Mouse (Mus musculus) limb, embryonic 14.5 days (tissue): ENCODE data around the gene Rbm3. TPM values are rescaled to one million over a fixed set of nuclear protein-coding genes. Genes with fewer than 3 reads are reported as not detected.

Source experiments
- ATAC-seq: fragments of 200-750 bp; cut with Nextera tagmentation; 2 replicates; pipeline ENCODE4 v1.8.0; 2017; ENCODE audit warnings: low read depth, moderate number of reproducible peaks, moderate TSS enrichment; ENCODE audit not compliant: low FRiP score
- DNase-seq: peaks from one replicate; pipeline ENCODE4 v3.0.0-alpha.2; 2015; ENCODE audit warnings: low spot score
- H3K27ac ChIP-seq: fragments of 300-500 bp; sonication (generic); replicated peaks from 2 replicates; pipeline ENCODE4 v1.5.1; 2014; ENCODE audit warnings: low read depth, mild to moderate bottlenecking, low read length, moderate library complexity, mixed read lengths
- H3K27me3 ChIP-seq: fragments of 300-500 bp; sonication (generic); 2 replicates; pipeline ENCODE4 v1.6.1; 2014; ENCODE audit warnings: low read length, mixed read lengths; ENCODE audit not compliant: control insufficient read depth, insufficient read depth
- H3K36me3 ChIP-seq: fragments of 300-500 bp; sonication (generic); 2 replicates; pipeline ENCODE4 v1.6.1; 2014; ENCODE audit warnings: mild to moderate bottlenecking, low read length, moderate library complexity, mixed read lengths; ENCODE audit not compliant: control insufficient read depth, insufficient read depth
- H3K4me1 ChIP-seq: fragments of 300-500 bp; sonication (generic); 2 replicates; pipeline ENCODE4 v1.6.1; 2014; ENCODE audit warnings: antibody characterized with exemption, low read length, mixed read lengths; ENCODE audit not compliant: control insufficient read depth, insufficient read depth
- H3K4me2 ChIP-seq: fragments of 300-500 bp; sonication (generic); replicated peaks from 2 replicates; pipeline ENCODE4 v1.6.1; 2014; ENCODE audit warnings: low read depth, mild to moderate bottlenecking, low read length, moderate library complexity; ENCODE audit not compliant: severe bottlenecking
- H3K4me3 ChIP-seq: fragments of 300-500 bp; sonication (generic); replicated peaks from 2 replicates; pipeline ENCODE4 v1.5.1; 2014; ENCODE audit warnings: low read length
- H3K9ac ChIP-seq: fragments of 300-500 bp; sonication (generic); 2 replicates; pipeline ENCODE4 v1.6.1; 2014; ENCODE audit warnings: mild to moderate bottlenecking, low read depth, low read length, moderate library complexity; ENCODE audit not compliant: severe bottlenecking
- H3K9me3 ChIP-seq: fragments of 300-500 bp; sonication (generic); 2 replicates; pipeline ENCODE4 v1.6.1; 2016; ENCODE audit warnings: low read length; ENCODE audit not compliant: control insufficient read depth
- POLR2A ChIP-seq: fragments of 200-500 bp; IDR thresholded peaks from 2 replicates; pipeline ENCODE4 v1.8.0; 2012; ENCODE audit warnings: inconsistent platforms, mild to moderate bottlenecking, moderate library complexity, borderline replicate concordance; ENCODE audit not compliant: insufficient read depth, insufficient read length; ENCODE audit errors: extremely low read depth
- WGBS: fragments of 180-500 bp; shearing (Covaris S2); extraction: QIAGEN DNeasy Blood & Tissue Kit; methylation state at CpG from one replicate; pipeline ENCODE4 v1.1.7; 2014; 5-methylcytosine and 5-hydroxymethylcytosine counted together
- polyA plus RNA-seq, 2 experiments: library from polyadenylated mRNA; depleted of rRNA in 1 of 2; stranded (reverse) in 1 of 2; unstranded in 1 of 2; fragments of >200 nt; fragmentation: Nextera tagmentation in 1 of 2; extraction: Ambion mirVana in 1 of 2; gene quantifications; 2 replicates each; pipeline versions ENCODE4 v1.2.1 to v1.2.3; 2012 to 2014

Gene Rbm3
- polyA plus RNA-seq, 2 experiments, result 465 to 541 TPM

- no peak for TF ChIP-seq POLR2A
- H3K27ac ChIP-seq, result no peak overlapping the region
- DNase-seq (no peak), ATAC-seq (no peak; the same call in 1 of the 2 replicates)
- no peak overlapping the region for H3K9ac ChIP-seq
- peaks cover 31% of the 10 kb centered on the region for H3K36me3 ChIP-seq
- H3K27me3 ChIP-seq, result no peaks in the 10 kb centered on the region
- WGBS, result 57% methylated on average over 1 of the region's 1 CpGs
- no peak overlapping the region for H3K4me2 ChIP-seq
- 0 out of 2 replicates have a peak, but pooled peaks cover 7% of the 10 kb centered on the region for H3K4me1 ChIP-seq
- no peaks in the 10 kb centered on the region for H3K9me3 ChIP-seq
- no peak overlapping the region for H3K4me3 ChIP-seq
These were observed 6.2 kb downstream of the Rbm3 start for GRCm38 (mm10) chrX:8139480-8139879.

- no peak overlapping the region for H3K4me3 ChIP-seq
- ATAC-seq (no peak), DNase-seq (no peak)
- no peak overlapping the region for H3K27ac ChIP-seq
- H3K9ac ChIP-seq, result no peak overlapping the region
- H3K9me3 ChIP-seq, result no peaks in the 10 kb centered on the region
- WGBS, result 61% methylated on average over 2 of the region's 2 CpGs
- peaks cover 9% of the 10 kb centered on the region for H3K36me3 ChIP-seq
- H3K4me2 ChIP-seq, result no peak overlapping the region
- H3K27me3 ChIP-seq, result no peaks in the 10 kb centered on the region
- TF ChIP-seq POLR2A, result no peak
- no peaks in the 10 kb centered on the region for H3K4me1 ChIP-seq
These were observed 9.8 kb downstream of the Rbm3 start for GRCm38 (mm10) chrX:8135886-8136285.

GRCm38 (mm10) chrX:8132017-8132976 lies 13.4 kb downstream of the Rbm3 start, which contains the start of gene Wdr13:
Wdr13 (minus strand) TSS chrX:8132892.
- Histone ChIP-seq H3K36me3 (0 out of 2 replicates have a peak, but pooled peaks cover 5% of the 10 kb centered on the region), H3K27ac (peak within 1 kb of the TSS; percentile 83), H3K27me3 (no peaks in the 10 kb centered on the region), H3K4me1 (no peaks in the 10 kb centered on the region), H3K4me3 (peak within 1 kb of the TSS; percentile 52), H3K4me2 (peak within 1 kb of the TSS; percentile 53), H3K9ac (peak within 1 kb of the TSS; percentile 51), H3K9me3 (no peaks in the 10 kb centered on the region)
- ATAC-seq, result peak; percentile 88
- peak; percentile 22; the same call in 1 of the 2 replicates for TF ChIP-seq POLR2A
- DNase-seq, result peak; percentile 87
- WGBS, result 18% methylated on average over 36 of the region's 40 CpGs

GRCm38 (mm10) chrX:8131393-8131792 lies 14.3 kb downstream of the Rbm3 start:
- Histone ChIP-seq H3K27me3 (no peaks in the 10 kb centered on the region), H3K4me1 (no peaks in the 10 kb centered on the region), H3K27ac (no peak overlapping the region), H3K9ac (no peak overlapping the region), H3K4me3 (peak overlapping the region; percentile 52), H3K9me3 (no peaks in the 10 kb centered on the region), H3K4me2 (peak overlapping the region; percentile 53), H3K36me3 (peaks cover 8% of the 10 kb centered on the region; the same call in 1 of the 2 replicates)
- WGBS, result 93% methylated on average over 17 of the region's 17 CpGs
- TF ChIP-seq POLR2A, result no peak
- DNase-seq (no peak), ATAC-seq (no peak)

GRCm38 (mm10) chrX:8125235-8125634 lies 20.4 kb downstream of the Rbm3 start:
- no peak overlapping the region for H3K4me3 ChIP-seq
- peaks cover 16% of the 10 kb centered on the region; the same call in 1 of the 2 replicates for H3K36me3 ChIP-seq
- H3K27ac ChIP-seq, result no peak overlapping the region
- no peak for ATAC-seq
- H3K9ac ChIP-seq, result no peak overlapping the region
- TF ChIP-seq POLR2A, result no peak
- 79% methylated on average over 7 of the region's 7 CpGs for WGBS
- H3K4me1 ChIP-seq, result no peaks in the 10 kb centered on the region
- H3K9me3 ChIP-seq, result no peaks in the 10 kb centered on the region
- H3K27me3 ChIP-seq, result no peaks in the 10 kb centered on the region
- DNase-seq, result no peak
- no peak overlapping the region for H3K4me2 ChIP-seq
